Mouse (Mus musculus) activated CD4-positive, CD25-positive, alpha-beta regulatory T cell, adult 4 months (primary cell): Measurements from ENCODE around the gene Pxt1. TPM values are rescaled to one million over a fixed set of nuclear protein-coding genes. Genes with fewer than 3 reads are reported as not detected.

ENCODE experiments used
- ATAC-seq: one replicate; pipeline ENCODE4 v1.8.0; 2017
- polyA plus RNA-seq, 2 experiments: library from polyadenylated mRNA; unstranded; fragments of 100-300 nt; shearing (Covaris generic); gene quantifications; one replicate each; pipeline ENCODE4 v1.2.1; 2017

Gene Pxt1
- polyA plus RNA-seq, 2 experiments from 2014 or later: 0.77 TPM; not detected in 1

- ATAC-seq: no peak
These were observed 29.7 kb downstream of the Pxt1 start for GRCm38 (mm10) chr17:28913940-28914339.

- ATAC-seq: no peak
These were observed 30.4 kb downstream of the Pxt1 start for GRCm38 (mm10) chr17:28913200-28913599.

- no peak for ATAC-seq
These were observed 33.5 kb downstream of the Pxt1 start for GRCm38 (mm10) chr17:28910139-28910538.

DNA sequence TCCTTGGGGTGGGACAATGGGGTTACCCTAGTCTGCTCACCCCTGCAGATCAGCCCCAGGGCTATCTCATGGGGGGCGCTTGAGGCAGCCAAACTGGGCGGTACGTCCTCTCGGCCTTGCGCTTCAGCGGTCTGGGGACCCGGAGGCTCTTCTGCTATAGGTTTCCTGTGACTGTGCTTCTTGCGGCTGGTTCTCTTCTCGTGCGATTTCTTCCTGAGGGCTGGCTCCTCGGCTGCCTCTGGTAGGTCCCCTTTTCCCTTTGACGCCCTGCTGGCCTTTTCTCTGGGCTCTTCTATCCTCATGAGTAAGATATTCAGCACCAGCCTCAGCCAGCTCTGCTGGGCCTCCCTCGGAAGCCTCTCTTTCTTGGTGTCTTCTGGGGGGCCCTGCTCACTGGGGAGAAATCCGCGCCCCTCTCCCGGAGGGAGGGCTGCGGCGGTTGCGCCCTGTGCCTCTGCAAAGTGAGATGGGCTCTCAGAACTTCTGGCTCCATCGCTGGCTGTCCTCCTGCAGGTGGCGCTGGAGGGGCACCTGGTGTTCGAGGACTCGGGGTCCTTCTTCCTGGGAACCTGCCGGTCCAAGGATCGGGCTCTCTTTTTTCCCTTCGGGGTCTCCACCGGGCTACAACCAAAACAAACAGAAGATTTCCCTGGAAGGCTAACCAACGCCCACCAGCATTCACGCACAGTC lies 34.2 kb downstream of the Pxt1 start:
- ATAC-seq: peak; percentile 28

GRCm38 (mm10) chr17:28907959-28908358 lies 35.7 kb downstream of the Pxt1 start:
- ATAC-seq: no peak

DNA sequence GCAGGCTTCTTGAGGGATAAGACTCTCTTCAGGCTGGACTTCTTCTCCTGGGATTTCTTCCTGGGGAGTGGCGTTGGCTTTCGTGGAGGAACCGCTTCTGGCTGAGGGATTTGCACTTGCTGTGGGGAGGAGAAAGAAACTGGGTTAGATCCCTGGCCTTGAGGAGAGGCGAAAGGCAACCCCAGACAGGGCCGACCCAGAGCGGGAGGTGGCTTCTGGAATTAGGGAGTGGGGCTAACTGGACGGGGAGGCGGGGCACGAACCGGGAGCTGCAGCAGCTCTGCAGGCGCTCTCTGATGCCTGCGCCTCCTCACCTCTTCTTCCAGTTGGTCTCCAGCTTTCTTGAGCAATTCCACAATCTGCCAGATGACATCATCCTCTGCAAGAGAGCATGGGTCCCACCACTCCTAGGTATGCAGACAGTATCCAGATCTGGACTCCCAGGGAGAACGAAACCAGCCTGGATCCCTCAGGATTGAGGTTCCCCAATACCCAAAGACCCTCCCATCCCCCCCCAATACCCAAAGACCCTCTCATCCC lies 38.2 kb downstream of the Pxt1 start:
- no peak for ATAC-seq

DNA sequence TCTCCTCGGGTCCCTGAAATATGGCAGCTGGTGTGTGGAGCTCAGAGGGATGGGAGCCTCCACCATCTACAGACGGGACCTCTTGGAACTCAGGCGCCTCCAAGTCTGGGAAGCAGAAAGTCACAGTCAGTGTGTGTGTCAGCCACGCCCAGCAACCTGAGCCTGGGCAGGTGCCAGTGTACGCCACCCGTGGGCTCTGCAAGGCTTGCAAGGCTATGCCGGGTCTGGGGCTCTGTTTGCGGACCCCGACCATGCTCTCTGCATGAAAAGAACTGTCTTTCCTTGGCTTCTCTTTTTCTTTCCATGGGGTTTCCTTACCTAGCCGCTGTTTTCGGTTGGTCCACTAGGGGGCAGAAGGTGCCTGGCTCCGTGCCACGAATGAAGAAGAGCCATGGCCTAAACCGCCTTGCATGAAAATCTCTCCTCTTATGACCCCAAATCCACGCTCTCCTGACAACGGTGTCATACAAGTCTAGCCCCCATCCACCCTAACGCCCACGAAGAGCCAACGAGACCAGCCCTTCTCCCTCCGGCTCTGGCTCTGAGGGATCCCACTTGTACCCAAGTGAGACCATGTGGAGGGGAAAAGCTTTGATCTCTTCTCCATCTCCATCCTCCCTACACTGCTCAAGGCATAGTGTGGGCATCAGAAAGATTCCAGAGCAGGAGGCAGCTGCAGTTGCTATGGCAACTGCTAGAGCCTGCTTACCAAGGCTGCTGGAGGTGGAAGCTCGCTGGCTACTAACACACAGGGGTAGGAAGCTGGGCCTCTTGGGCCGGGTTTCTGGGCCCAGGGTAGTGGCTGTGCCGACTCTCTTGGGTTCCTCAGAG lies 38.9 kb downstream of the Pxt1 start:
- ATAC-seq: no peak

DNA sequence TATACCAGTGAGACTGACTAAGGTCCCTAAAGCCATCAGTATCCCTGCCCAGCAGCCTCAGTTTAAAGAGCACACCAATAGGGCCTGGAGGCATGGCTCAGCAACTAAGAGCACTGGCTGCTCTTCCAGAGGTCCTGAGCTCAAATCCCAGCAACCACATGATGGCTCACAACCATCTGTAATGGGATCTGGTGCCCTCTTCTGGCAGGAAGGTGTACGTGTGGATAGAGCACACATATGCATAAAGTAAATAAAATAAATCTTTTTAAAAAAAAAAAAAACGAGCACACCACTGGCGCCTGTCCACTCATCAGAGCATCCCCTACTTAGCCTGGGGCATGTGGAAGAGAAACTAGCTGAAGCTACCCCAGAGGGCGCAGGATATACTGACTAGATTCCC lies 42.1 kb downstream of the Pxt1 start:
- no peak for ATAC-seq

DNA sequence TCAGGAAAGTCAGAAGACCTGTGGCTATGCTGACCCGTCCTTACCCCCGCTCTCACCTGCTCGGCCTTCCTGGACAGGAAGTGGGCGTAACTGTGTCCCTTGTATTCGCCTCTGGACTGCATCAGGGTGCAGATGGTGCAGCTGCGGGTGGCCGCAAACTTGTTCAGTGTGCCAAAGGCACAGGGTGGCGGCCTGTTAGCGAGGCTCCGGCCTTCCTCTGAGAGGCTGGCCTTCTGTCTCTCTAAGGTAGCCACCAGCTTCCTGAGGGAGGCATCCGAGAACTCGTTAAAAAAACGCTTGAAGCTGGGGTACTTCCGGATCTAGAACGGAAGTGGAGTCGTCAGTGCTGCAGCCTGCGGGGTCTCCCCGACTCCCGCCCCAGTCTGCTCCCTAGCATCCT lies 44.2 kb downstream of the Pxt1 start:
- no peak for ATAC-seq

- ATAC-seq: no peak
These were observed 45.4 kb downstream of the Pxt1 start for GRCm38 (mm10) chr17:28898249-28898648.

GRCm38 (mm10) chr17:28897817-28898216 lies 45.8 kb downstream of the Pxt1 start:
- ATAC-seq: no peak

DNA sequence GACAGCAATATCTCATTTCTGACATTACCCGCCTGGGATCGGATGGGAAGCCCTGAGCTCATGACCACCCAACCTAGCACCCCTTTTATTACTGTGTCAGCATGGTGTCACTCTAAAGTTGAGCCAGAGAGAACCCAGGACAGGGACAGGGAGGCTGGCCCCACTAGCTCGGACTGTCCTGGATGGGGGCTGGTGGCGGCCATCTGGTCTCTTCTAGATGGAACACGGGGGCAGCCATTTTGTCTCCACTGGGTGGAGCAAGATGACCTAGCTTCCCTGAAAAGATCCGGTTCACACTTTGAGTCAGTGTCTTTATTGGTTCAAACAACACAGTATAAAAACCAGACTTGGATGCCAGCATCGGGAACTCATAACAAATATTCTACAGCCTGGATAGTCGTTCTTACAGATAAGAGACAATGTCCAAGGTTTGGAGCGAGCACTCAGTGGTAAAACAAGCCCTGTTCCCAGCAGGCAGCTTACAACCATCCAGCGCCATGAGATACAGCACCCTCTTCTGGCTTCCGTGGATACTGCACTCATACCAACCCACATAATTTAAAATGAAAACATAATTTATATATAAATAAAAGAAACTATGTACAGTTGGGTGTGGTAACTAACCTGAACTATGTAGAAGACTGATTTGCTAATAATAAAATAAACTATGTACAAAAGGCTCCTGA lies 47.4 kb downstream of the Pxt1 start:
- no peak for ATAC-seq

DNA sequence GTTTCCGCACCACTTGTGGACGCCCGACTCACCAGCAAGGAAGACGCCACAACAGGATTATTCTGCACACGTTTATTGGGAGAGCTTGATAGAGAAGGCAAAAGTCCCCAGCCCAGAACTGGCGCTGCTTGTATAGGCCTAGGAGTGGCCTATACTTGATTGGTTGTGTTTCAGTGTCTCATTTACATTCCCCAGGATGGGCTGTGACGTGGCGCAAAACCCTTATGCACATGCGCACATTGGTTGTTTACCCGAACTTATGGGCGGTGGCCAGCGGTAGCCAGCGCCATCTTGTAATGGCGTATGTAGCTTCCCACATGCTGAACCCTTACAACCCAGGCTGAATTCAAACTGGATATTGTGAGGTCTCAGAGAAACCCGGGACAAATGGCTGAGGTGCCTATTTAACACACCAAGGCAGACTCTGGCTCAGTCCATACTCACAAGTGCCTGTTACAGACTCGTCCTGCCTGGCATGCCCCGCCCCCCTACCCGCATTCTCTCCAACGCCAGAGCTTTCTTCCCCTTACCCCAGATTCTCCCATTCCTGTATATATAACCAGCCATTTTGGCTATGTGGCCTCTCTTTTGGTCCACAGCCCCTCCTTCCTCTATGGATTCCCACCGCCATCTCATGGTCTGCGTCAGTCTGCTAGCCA lies 48.3 kb downstream of the Pxt1 start:
- no peak for ATAC-seq

DNA sequence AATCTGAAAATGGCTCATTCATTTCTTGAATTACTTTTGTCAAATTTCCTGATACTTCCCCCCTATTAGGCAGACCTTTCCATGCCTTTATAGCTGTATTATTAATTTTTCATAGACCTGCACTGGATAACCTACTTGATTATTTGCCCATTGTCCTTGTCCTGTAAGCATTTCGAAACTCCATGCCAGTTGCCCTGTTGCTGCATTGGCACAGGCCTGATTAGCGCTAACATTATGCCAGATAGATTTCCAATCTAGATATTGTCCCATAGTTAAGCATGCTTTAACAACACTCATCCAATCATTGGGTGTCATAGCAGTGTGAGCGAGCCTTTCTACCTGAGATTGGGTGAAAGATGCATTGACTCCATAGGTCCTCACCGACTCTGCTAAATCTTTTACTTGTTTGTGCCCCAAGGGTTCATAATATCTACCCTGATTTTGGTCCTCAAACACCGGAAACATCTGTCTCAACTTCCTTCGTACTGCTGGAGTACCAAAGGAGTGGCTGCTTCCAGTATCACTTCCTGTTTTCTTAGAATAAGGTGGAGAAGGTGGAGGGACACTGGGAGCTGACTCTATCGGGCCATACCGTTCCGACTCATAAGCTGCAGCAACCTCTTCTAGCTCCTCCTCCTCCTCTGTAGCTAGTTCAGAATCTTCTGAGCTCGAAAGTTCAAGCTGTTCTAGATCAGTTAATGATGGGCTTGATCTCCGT lies 49.4 kb downstream of the Pxt1 start:
- no peak for ATAC-seq

- no peak for ATAC-seq
These were observed 57.4 kb downstream of the Pxt1 start for GRCm38 (mm10) chr17:28886266-28886665.

- ATAC-seq: no peak
These were observed 58.4 kb downstream of the Pxt1 start for GRCm38 (mm10) chr17:28885231-28885630.

Other genes starting within 250 kb of the Pxt1 start
- gene AC170998.1, start 217.8 kb downstream of the Pxt1 start, polyA plus RNA-seq: 1 to 10 TPM; 4.1 to 7.7 TPM
- not detected for gene Mapk13, start 174.5 kb downstream of the Pxt1 start, polyA plus RNA-seq
- gene Brpf3, start 142.8 kb downstream of the Pxt1 start, polyA plus RNA-seq: 1 to 10 TPM; 2.4 to 5.5 TPM
- not detected for gene Pnpla1, start 85.4 kb downstream of the Pxt1 start, polyA plus RNA-seq
- 1 to 10 TPM; 1.5 to 1.6 TPM for gene 4930539E08Rik, start 28.5 kb downstream of the Pxt1 start, polyA plus RNA-seq
- 10 to 100 TPM; 32.0 to 47.5 TPM for gene Kctd20, start 8.1 kb upstream of the Pxt1 start, polyA plus RNA-seq
- gene Stk38, start 64.2 kb upstream of the Pxt1 start, polyA plus RNA-seq: 100 to 1,000 TPM; 196 to 222 TPM
- 100 to 1,000 TPM; 265 to 364 TPM for gene Srsf3, start 88.8 kb upstream of the Pxt1 start, polyA plus RNA-seq
- gene Cdkn1a, start 147.1 kb upstream of the Pxt1 start, polyA plus RNA-seq: 10 to 100 TPM in 1 of 2 experiments, 1 to 10 TPM in 1; 7.5 to 12.1 TPM
- gene Rab44, start 170.3 kb upstream of the Pxt1 start, polyA plus RNA-seq: not detected